Mouse (Mus musculus): ENCODE results near the gene Xrcc6.
A peak's percentile ranks its signal among the peaks of the same experiment; 100 is the strongest.
"Not testable (repeated sequence)": the region's sequence is repeated elsewhere in the genome, so short reads cannot be mapped to it uniquely, and the experiment has no call there.

The Xrcc6 gene

GRCm38 (mm10) chr15:81966062-81966829 is 21.4 kb upstream of the Xrcc6 start:
- DNase-seq (ENCODE audit: low spot score), result no peak

GRCm38 (mm10) chr15:81967821-81968220 is 19.8 kb upstream of the Xrcc6 start:
- no peak for DNase-seq (ENCODE audit: low spot score)

- DNase-seq (ENCODE audit: low spot score), result no peak
Observed at GRCm38 (mm10) chr15:81968447-81968846, 19.2 kb upstream of the Xrcc6 start.

- DNase-seq (ENCODE audit: low spot score), result no peak
Observed at GRCm38 (mm10) chr15:81969173-81969572, 18.5 kb upstream of the Xrcc6 start.

- not testable (repeated sequence) for DNase-seq (ENCODE audit: low spot score)
Observed at GRCm38 (mm10) chr15:81969635-81970034, 18.0 kb upstream of the Xrcc6 start.

GRCm38 (mm10) chr15:81970498-81970897 is 17.1 kb upstream of the Xrcc6 start:
- not testable (repeated sequence) for DNase-seq (ENCODE audit: low spot score)

- DNase-seq (ENCODE audit: low spot score), result not testable (repeated sequence)
Observed at GRCm38 (mm10) chr15:81975156-81975555, 12.5 kb upstream of the Xrcc6 start.

GRCm38 (mm10) chr15:81980321-81980720 is 7.3 kb upstream of the Xrcc6 start, which contains the start of gene 1700029P11Rik:
TSS of gene 1700029P11Rik (plus strand) at chr15:81980540.
- no peak for DNase-seq (ENCODE audit: low spot score)

GRCm38 (mm10) chr15:81982173-81982572 is 5.5 kb upstream of the Xrcc6 start:
- no peak for DNase-seq (ENCODE audit: low spot score)

GRCm38 (mm10) chr15:81985267-81986161 is 2.1 kb upstream of the Xrcc6 start:
- DNase-seq (ENCODE audit: low spot score), result no peak

GRCm38 (mm10) chr15:81989371-81990062 is 1.9 kb downstream of the Xrcc6 start:
- peak; percentile 91 for DNase-seq (ENCODE audit: low spot score)

GRCm38 (mm10) chr15:81990549-81990948 is 2.9 kb downstream of the Xrcc6 start:
- DNase-seq (ENCODE audit: low spot score), result no peak

- no peak for DNase-seq (ENCODE audit: low spot score)
Observed at GRCm38 (mm10) chr15:81993992-81994391, 6.4 kb downstream of the Xrcc6 start.

- no peak for DNase-seq (ENCODE audit: low spot score)
Observed at GRCm38 (mm10) chr15:82004257-82004656, 16.6 kb downstream of the Xrcc6 start.

- no peak for DNase-seq (ENCODE audit: low spot score)
Observed at GRCm38 (mm10) chr15:82011947-82012346, 24.3 kb downstream of the Xrcc6 start.

- no peak for DNase-seq (ENCODE audit: low spot score)
Observed at GRCm38 (mm10) chr15:82014745-82015391, 27.2 kb downstream of the Xrcc6 start.

GRCm38 (mm10) chr15:82015392-82016100 is 27.9 kb downstream of the Xrcc6 start:
- DNase-seq (ENCODE audit: low spot score), result no peak

GRCm38 (mm10) chr15:82016101-82016808 is 28.6 kb downstream of the Xrcc6 start:
- DNase-seq (ENCODE audit: low spot score), result peak; percentile 99

GRCm38 (mm10) chr15:82016830-82017229 is 29.2 kb downstream of the Xrcc6 start:
- DNase-seq (ENCODE audit: low spot score), result no peak

- DNase-seq (ENCODE audit: low spot score), result no peak
Observed at GRCm38 (mm10) chr15:82017461-82017860, 29.8 kb downstream of the Xrcc6 start.
